ENCODE assay signal across 10 mouse cellular contexts in genomic region chr17:86445420-86445720, GRCm38 (mm10). TPM values are rescaled to one million over a fixed set of nuclear protein-coding genes. Genes with fewer than 3 reads are reported as not detected.
DNase-seq lines count a peak whose midpoint lies in the region; ATAC-seq and TF ChIP-seq lines count a peak whose summit lies in the region.
"Had no signal": no experiment of that assay in that cellular context is flagged by ENCODE, and none has a peak within 500 bp of the region (broad histone marks: within the 10 kb centered on the region; RNA-seq: fewer than 3 reads in every experiment).

No protein-coding gene starts in this region.

- in situ Hi-C loops in CH12.LX (cut with MboI; ENCODE audit: low pct_ligation_motif_present, low pct_unique_long_range_greater_than_20kb, low sequenced_read_pairs), result loop anchor here (10.0 to 25.0 kb wide), 2 partner anchors 281 to 558 kb away; partner anchors contain the start of gene Prkce

- TF ChIP-seq EP300 in CH12.LX (IDR thresholded peaks at IDR 0.05; ENCODE audit: low read length), result no peak

- no peaks in the 10 kb centered on the region for H3K27me3 ChIP-seq in kidney, embryonic 15.5 days
- no peaks in the 10 kb centered on the region for H3K27me3 ChIP-seq in CH12.LX (replicated peaks)
- no peaks in the 10 kb centered on the region for H3K27me3 ChIP-seq in limb, embryonic 13.5 days

- H3K9ac ChIP-seq in kidney, embryonic 15.5 days, result no peak overlapping the region
- peak overlapping the region; percentile 26 for H3K9ac ChIP-seq in CH12.LX (ENCODE audit: insufficient read depth, low read depth)
- H3K9ac ChIP-seq in limb, embryonic 13.5 days, result no peak overlapping the region
- H3K9ac ChIP-seq: hindbrain, embryonic 14.5 days had no signal

- H3K4me1 ChIP-seq in kidney, embryonic 15.5 days, result peaks cover 10% of the 10 kb centered on the region
- peaks cover 27 to 48% of the 10 kb centered on the region in 2 experiments for H3K4me1 ChIP-seq in CH12.LX (ENCODE audit: control insufficient read depth in 1 of 2, insufficient read depth in 2 of 2)
- peaks cover 11% of the 10 kb centered on the region for H3K4me1 ChIP-seq in limb, embryonic 13.5 days

- H3K36me3 ChIP-seq in kidney, embryonic 15.5 days, result no peaks in the 10 kb centered on the region
- H3K36me3 ChIP-seq in CH12.LX (replicated peaks in 1 of 2; ENCODE audit: control insufficient read depth in 1 of 2, insufficient read depth in 1 of 2, low read length in 1 of 2), result peaks cover 0 to 5% of the 10 kb centered on the region in 2 experiments
- H3K36me3 ChIP-seq in limb, embryonic 13.5 days, result no peaks in the 10 kb centered on the region

- H3K27ac ChIP-seq in kidney, embryonic 15.5 days, result 0 out of 2 replicates have a peak overlapping the region, but pooled peaks have one; percentile 13
- H3K27ac ChIP-seq in CH12.LX (ENCODE audit: insufficient read depth, low read depth), result peak overlapping the region; percentile 92
- 0 out of 2 replicates have a peak overlapping the region, but pooled peaks have one; percentile 29 for H3K27ac ChIP-seq in limb, embryonic 13.5 days

- 78% methylated on average over 3 of the region's 3 CpGs for WGBS in kidney, embryonic 15.5 days
- WGBS in limb, embryonic 13.5 days, result 25% methylated on average over 3 of the region's 3 CpGs

- peaks cover 4% of the 10 kb centered on the region; the same call in 1 of the 2 replicates for H3K79me2 ChIP-seq in CH12.LX (replicated peaks; ENCODE audit: control insufficient read depth, extremely low read depth, insufficient read depth, poor library complexity, severe bottlenecking)

- dilution Hi-C loops in CH12.LX (cut with MboI; ENCODE audit: extremely low pct_ligation_motif_present, extremely low pct_unique_long_range_greater_than_20kb, low sequenced_read_pairs), result no loop called here

- no peak for TF ChIP-seq RAD21 in CH12.LX (IDR thresholded peaks at IDR 0.05; ENCODE audit: low read depth, low read length)

- H3K9me3 ChIP-seq in kidney, embryonic 15.5 days (replicated peaks), result no peaks in the 10 kb centered on the region
- H3K9me3 ChIP-seq in CH12.LX (replicated peaks; ENCODE audit: low read length), result peaks cover 7% of the 10 kb centered on the region
- peaks cover 6% of the 10 kb centered on the region; the same call in 1 of the 2 replicates for H3K9me3 ChIP-seq in limb, embryonic 13.5 days

- H3K4me2 ChIP-seq in kidney, embryonic 15.5 days, result no peak overlapping the region
- H3K4me2 ChIP-seq in CH12.LX (ENCODE audit: insufficient read depth, low read depth, poor library complexity, severe bottlenecking), result peak overlapping the region; percentile 60
- peak overlapping the region; percentile 49; the same call in 1 of the 2 replicates for H3K4me2 ChIP-seq in limb, embryonic 13.5 days (replicated peaks)

- no peak overlapping the region for H3K4me3 ChIP-seq in kidney, embryonic 15.5 days (replicated peaks)
- H3K4me3 ChIP-seq in CH12.LX (replicated peaks in 1 of 3; ENCODE audit: low read depth in 2 of 3, low read length in 2 of 3, poor library complexity in 1 of 3), result no peak overlapping the region
- H3K4me3 ChIP-seq in limb, embryonic 13.5 days, result no peak overlapping the region

- ATAC-seq in kidney, embryonic 15.5 days (replicated peaks; ENCODE audit: low FRiP score), result no peak
- no peak for ATAC-seq in limb, embryonic 13.5 days (ENCODE audit: low FRiP score, low read depth)

- no peak for DNase-seq in kidney, adult 18-20 months
- DNase-seq in 3T3-L1 (ENCODE audit: low read depth, low spot score), result peak; percentile 59
- DNase-seq in CH12.LX (ENCODE audit: extremely low read depth), result no peak
- no peak for DNase-seq in adrenal gland, adult (ENCODE audit: inconsistent age in 2 of 2, low spot score in 1 of 2)
- no peak for DNase-seq in embryo, embryonic 10 days (ENCODE audit: low spot score)

- no peak for TF ChIP-seq POLR2A in CH12.LX (IDR thresholded peaks at IDR 0.05; ENCODE audit: low read depth, low read length)

- no peak for TF ChIP-seq CTCF in CH12.LX (conservative IDR thresholded peaks at IDR 0.05 in 1 of 2, IDR thresholded peaks at IDR 0.05 in 1 of 2; ENCODE audit: low read depth in 2 of 2, low read length in 2 of 2)

TF ChIP-seq in CH12.LX, 34 proteins besides CTCF, POLR2A, EP300 and RAD21:
- TF ChIP-seq MAFK (IDR thresholded peaks at IDR 0.05; ENCODE audit: insufficient replicate concordance, low read length), result no peak
- no peak for TF ChIP-seq POLR2AphosphoS2 (IDR thresholded peaks at IDR 0.05; ENCODE audit: low read depth, low read length)
- TF ChIP-seq RCOR1 (conservative IDR thresholded peaks at IDR 0.05; ENCODE audit: low read depth, low read length), result 0 out of 2 replicates have a peak, but pooled peaks have one; percentile 16
- TF ChIP-seq E2F4 (IDR thresholded peaks at IDR 0.05; ENCODE audit: insufficient replicate concordance, low read depth, low read length), result no peak
- TF ChIP-seq NELFE (IDR thresholded peaks at IDR 0.05; ENCODE audit: low read depth, low read length), result no peak
- no peak for TF ChIP-seq GABPA (IDR thresholded peaks at IDR 0.05; ENCODE audit: insufficient replicate concordance, low read depth, low read length)
- no peak; the same call in 1 of the 2 replicates for TF ChIP-seq BHLHE40 (IDR thresholded peaks at IDR 0.05; ENCODE audit: low read depth, low read length)
- TF ChIP-seq KAT2A (IDR thresholded peaks at IDR 0.05; ENCODE audit: insufficient replicate concordance, low read length), result no peak
- peak; percentile 69; the same call in 1 of the 2 replicates for TF ChIP-seq CHD1 (IDR thresholded peaks at IDR 0.05; ENCODE audit: low read depth, low read length)
- no peak for TF ChIP-seq NRF1 (IDR thresholded peaks at IDR 0.05; ENCODE audit: low read depth, low read length)
- TF ChIP-seq SIN3A (IDR thresholded peaks at IDR 0.05; ENCODE audit: low read length), result no peak; the same call in 1 of the 2 replicates
- TF ChIP-seq TBP (conservative IDR thresholded peaks at IDR 0.05; ENCODE audit: low read depth, low read length), result no peak
- TF ChIP-seq USF1 (IDR thresholded peaks at IDR 0.05; ENCODE audit: low read depth, low read length), result no peak
- no peak for TF ChIP-seq ZC3H11A (IDR thresholded peaks at IDR 0.05; ENCODE audit: low read depth, low read length)
- no peak for TF ChIP-seq MEF2A (IDR thresholded peaks at IDR 0.05; ENCODE audit: borderline replicate concordance, low read depth, low read length)

RNA-seq across cellular contexts. Expression of gene Gm10309, which starts 59.7 kb away (rescaled TPM):
- polyA plus RNA-seq in kidney, embryonic 15.5 days (2015; fragmentation: Nextera tagmentation; extraction: Ambion mirVana), result 0.30 and 0.31 TPM in 2 replicates
- 0.17 and 0.25 TPM in 2 replicates for total RNA-seq in CH12.LX (2012; rRNA removed)
- not detected in 2 replicates for total RNA-seq in CH12.LX (2014; rRNA removed)
- 0.20 and 0.53 TPM in 2 replicates for polyA plus RNA-seq in CH12.LX (2012; ENCODE audit: insufficient read length, low read depth)
- polyA plus RNA-seq in limb, embryonic 13.5 days (2015; fragmentation: Nextera tagmentation; extraction: Ambion mirVana), result 0.24 and 0.29 TPM in 2 replicates
- total RNA-seq: adrenal gland, postnatal 36 days had no signal
- polyA plus RNA-seq: forebrain, embryonic 14.5 days had no signal

Comparison
In these comparisons a context has a peak if more than half of its experiments do, and no peak if none do; other contexts are left out.
1. H3K27ac ChIP-seq: peak in every context shown above with its lines; median percentile 92 in CH12.LX; 29 in limb, embryonic 13.5 days; 13 in kidney, embryonic 15.5 days.